Mouse (Mus musculus) CH12.LX (cell line): Measurements from ENCODE around the gene Col19a1. TPM values are rescaled to one million over a fixed set of nuclear protein-coding genes. Genes with fewer than 3 reads are reported as not detected.

Experiments
- DNase-seq: peaks from one replicate; pipeline ENCODE4 v3.0.0-alpha.2; 2013; ENCODE audit errors: extremely low read depth
- H3K27ac ChIP-seq: 2 replicates; pipeline ENCODE4 v1.5.1; 2012; ENCODE audit warnings: low read depth, mild to moderate bottlenecking, control low read depth, moderate library complexity; ENCODE audit not compliant: insufficient read depth
- H3K27me3 ChIP-seq: replicated peaks from 2 replicates; pipeline ENCODE3; 2012; ENCODE audit warnings: inconsistent platforms
- H3K36me3 ChIP-seq, 2 experiments: replicated peaks in 1 of 2; 2 replicates each; pipeline versions ENCODE3 to v1.6.1; 2012; ENCODE audit warnings: inconsistent platforms in 1 of 2, low read length in 1 of 2, mild to moderate bottlenecking in 1 of 2, mixed read lengths in 1 of 2, moderate library complexity in 1 of 2; ENCODE audit not compliant: control insufficient read depth in 1 of 2, insufficient read depth in 1 of 2
- H3K4me1 ChIP-seq, 2 experiments: 2 replicates each; pipeline ENCODE4 v1.6.1; 2012; ENCODE audit warnings: inconsistent platforms in 1 of 2, moderate library complexity in 1 of 2; ENCODE audit not compliant: insufficient read depth in 2 of 2, control insufficient read depth in 1 of 2
- H3K4me2 ChIP-seq: 2 replicates; pipeline ENCODE4 v1.6.1; 2012; ENCODE audit warnings: low read depth, mild to moderate bottlenecking, control low read depth; ENCODE audit not compliant: poor library complexity, insufficient read depth, severe bottlenecking
- H3K4me3 ChIP-seq, 3 experiments: fragments of 150-350 bp in 1 of 3; sonication (generic) in 1 of 3; replicated peaks in 1 of 3; 2 replicates each; pipeline versions ENCODE3 to v1.5.1; 2011 to 2012; ENCODE audit warnings: low read depth in 2 of 3, low read length in 2 of 3, mild to moderate bottlenecking in 2 of 3, moderate library complexity in 2 of 3, control low read depth in 1 of 3, improper control_type of control experiment in 1 of 3, inconsistent platforms in 1 of 3, mixed read lengths in 1 of 3; ENCODE audit not compliant: poor library complexity in 1 of 3
- H3K79me2 ChIP-seq: replicated peaks from 2 replicates; pipeline ENCODE4 v1.6.1; 2012; ENCODE audit warnings: mild to moderate bottlenecking, moderate library complexity; ENCODE audit not compliant: control insufficient read depth, poor library complexity, insufficient read depth, severe bottlenecking; ENCODE audit errors: extremely low read depth
- H3K9ac ChIP-seq: 2 replicates; pipeline ENCODE4 v1.6.1; 2012; ENCODE audit warnings: low read depth, mild to moderate bottlenecking, control low read depth, moderate library complexity; ENCODE audit not compliant: insufficient read depth
- H3K9me3 ChIP-seq: replicated peaks from 2 replicates; pipeline ENCODE3; 2012; ENCODE audit warnings: low read length, inconsistent platforms, mixed read lengths
- BHLHE40 ChIP-seq: IDR thresholded peaks from 2 replicates; pipeline ENCODE4 v1.6.1; 2011; ENCODE audit warnings: mild to moderate bottlenecking, low read depth, low read length, improper control_type of control experiment
- CHD1 ChIP-seq: IDR thresholded peaks from 2 replicates; pipeline ENCODE4 v1.6.1; 2012; ENCODE audit warnings: low read depth, low read length, improper control_type of control experiment, inconsistent platforms
- CHD2 ChIP-seq: IDR thresholded peaks from 2 replicates; pipeline ENCODE4 v1.6.1; 2011; ENCODE audit warnings: low read length, improper control_type of control experiment
- CTCF ChIP-seq, 2 experiments: IDR thresholded peaks in 1 of 2; conservative IDR thresholded peaks in 1 of 2; 2 replicates each; pipeline ENCODE4 v1.5.1; 2011 to 2012; ENCODE audit warnings: low read depth in 2 of 2, low read length in 2 of 2, improper control_type of control experiment in 1 of 2, inconsistent platforms in 1 of 2, mild to moderate bottlenecking in 1 of 2, moderate library complexity in 1 of 2
- E2F4 ChIP-seq: IDR thresholded peaks from 2 replicates; pipeline ENCODE4 v1.6.1; 2011; ENCODE audit warnings: low read depth, low read length, improper control_type of control experiment; ENCODE audit not compliant: insufficient replicate concordance
- ELF1 ChIP-seq: IDR thresholded peaks from 2 replicates; pipeline ENCODE4 v1.6.1; 2014; ENCODE audit warnings: low read depth, mild to moderate bottlenecking, inconsistent platforms, low read length, improper control_type of control experiment
- ETS1 ChIP-seq: conservative IDR thresholded peaks from 2 replicates; pipeline ENCODE4 v1.6.1; 2012; ENCODE audit warnings: low read depth, mild to moderate bottlenecking, inconsistent platforms, low read length, improper control_type of control experiment, moderate library complexity
- GABPA ChIP-seq: IDR thresholded peaks from 2 replicates; pipeline ENCODE4 v1.6.1; 2012; ENCODE audit warnings: low read depth, low read length, improper control_type of control experiment, inconsistent platforms; ENCODE audit not compliant: insufficient replicate concordance
- HCFC1 ChIP-seq: IDR thresholded peaks from 2 replicates; pipeline ENCODE4 v1.6.1; 2012; ENCODE audit warnings: low read depth, mild to moderate bottlenecking, inconsistent platforms, low read length, improper control_type of control experiment
- JUN ChIP-seq: IDR thresholded peaks from 2 replicates; pipeline ENCODE4 v1.6.1; 2011; ENCODE audit warnings: low read depth, mild to moderate bottlenecking, low read length, improper control_type of control experiment, moderate library complexity; ENCODE audit not compliant: insufficient read depth
- JUND ChIP-seq: conservative IDR thresholded peaks from 2 replicates; pipeline ENCODE4 v1.6.1; 2011; ENCODE audit warnings: low read depth, low read length, improper control_type of control experiment
- KAT2A ChIP-seq: IDR thresholded peaks from 2 replicates; pipeline ENCODE4 v1.6.1; 2012; ENCODE audit warnings: low read length, improper control_type of control experiment, inconsistent platforms; ENCODE audit not compliant: insufficient replicate concordance
- MAZ ChIP-seq: IDR thresholded peaks from 2 replicates; pipeline ENCODE4 v1.6.1; 2012; ENCODE audit warnings: low read depth, mild to moderate bottlenecking, inconsistent platforms, low read length, improper control_type of control experiment, moderate library complexity
- MEF2A ChIP-seq: IDR thresholded peaks from 2 replicates; pipeline ENCODE4 v1.6.1; 2014; ENCODE audit warnings: low read depth, mild to moderate bottlenecking, inconsistent platforms, low read length, improper control_type of control experiment, borderline replicate concordance
- MXI1 ChIP-seq: IDR thresholded peaks from 2 replicates; pipeline ENCODE4 v1.6.1; 2011; ENCODE audit warnings: mild to moderate bottlenecking, low read depth, low read length, improper control_type of control experiment
- MYC ChIP-seq: IDR thresholded peaks from 2 replicates; pipeline ENCODE4 v1.6.1; 2011; ENCODE audit warnings: low read depth, mild to moderate bottlenecking, improper control_type of control experiment, low read length
- NELFE ChIP-seq: IDR thresholded peaks from 2 replicates; pipeline ENCODE4 v1.6.1; 2011; ENCODE audit warnings: low read depth, low read length, improper control_type of control experiment
- NRF1 ChIP-seq: IDR thresholded peaks from 2 replicates; pipeline ENCODE4 v1.6.1; 2014; ENCODE audit warnings: low read depth, mild to moderate bottlenecking, inconsistent platforms, low read length, improper control_type of control experiment, moderate library complexity
- POLR2A ChIP-seq: IDR thresholded peaks from 2 replicates; pipeline ENCODE4 v1.6.1; 2011; ENCODE audit warnings: low read depth, mild to moderate bottlenecking, improper control_type of control experiment, low read length
- POLR2AphosphoS2 ChIP-seq: IDR thresholded peaks from 2 replicates; pipeline ENCODE4 v1.6.1; 2011; ENCODE audit warnings: low read depth, low read length, improper control_type of control experiment
- RAD21 ChIP-seq: IDR thresholded peaks from 2 replicates; pipeline ENCODE4 v1.6.1; 2011; ENCODE audit warnings: low read depth, mild to moderate bottlenecking, low read length, improper control_type of control experiment, moderate library complexity
- RCOR1 ChIP-seq: conservative IDR thresholded peaks from 2 replicates; pipeline ENCODE4 v1.6.1; 2012; ENCODE audit warnings: low read depth, mild to moderate bottlenecking, inconsistent platforms, low read length, improper control_type of control experiment
- SIN3A ChIP-seq: IDR thresholded peaks from 2 replicates; pipeline ENCODE4 v1.6.1; 2012; ENCODE audit warnings: low read length, improper control_type of control experiment, inconsistent platforms
- SMC3 ChIP-seq: IDR thresholded peaks from 2 replicates; pipeline ENCODE4 v1.6.1; 2011; ENCODE audit warnings: low read depth, low read length, improper control_type of control experiment
- TBP ChIP-seq: conservative IDR thresholded peaks from 2 replicates; pipeline ENCODE4 v1.6.1; 2011; ENCODE audit warnings: low read depth, low read length, improper control_type of control experiment
- UBTF ChIP-seq: IDR thresholded peaks from 2 replicates; pipeline ENCODE4 v1.6.1; 2012; ENCODE audit warnings: low read depth, mild to moderate bottlenecking, inconsistent platforms, low read length, improper control_type of control experiment, moderate library complexity
- USF1 ChIP-seq: IDR thresholded peaks from 2 replicates; pipeline ENCODE4 v1.6.1; 2014; ENCODE audit warnings: low read depth, mild to moderate bottlenecking, inconsistent platforms, low read length, improper control_type of control experiment
- ZC3H11A ChIP-seq: IDR thresholded peaks from 2 replicates; pipeline ENCODE4 v1.6.1; 2012; ENCODE audit warnings: low read depth, mild to moderate bottlenecking, inconsistent platforms, low read length, improper control_type of control experiment
- ZKSCAN1 ChIP-seq: IDR thresholded peaks from 2 replicates; pipeline ENCODE4 v1.6.1; 2012; ENCODE audit warnings: low read depth, inconsistent platforms, low read length, improper control_type of control experiment, borderline replicate concordance
- ZMIZ1 ChIP-seq: IDR thresholded peaks from 2 replicates; pipeline ENCODE4 v1.6.1; 2012; ENCODE audit warnings: low read depth, mild to moderate bottlenecking, inconsistent platforms, low read length, improper control_type of control experiment
- ZNF384 ChIP-seq: IDR thresholded peaks from 2 replicates; pipeline ENCODE4 v1.6.1; 2012; ENCODE audit warnings: low read depth, low read length, improper control_type of control experiment, inconsistent platforms
- dilution Hi-C: fragments of 300-500 bp; cut with MboI; formaldehyde crosslinking; loops from 2 replicates; pipeline ENCODE4 v1.14.3; 2020; ENCODE audit warnings: low sequenced_read_pairs; ENCODE audit not compliant: extremely low pct_unique_long_range_greater_than_20kb, extremely low pct_ligation_motif_present
- in situ Hi-C: fragments of 300-500 bp; cut with MboI; formaldehyde crosslinking; loops from 3 replicates; pipeline ENCODE4 v1.14.3; 2019; ENCODE audit warnings: low sequenced_read_pairs, low pct_ligation_motif_present, low pct_unique_long_range_greater_than_20kb, mixed read lengths
- polyA plus RNA-seq: library from polyadenylated mRNA; unstranded; fragments of >175 nt; gene quantifications from 2 replicates; pipeline ENCODE4 v1.2.1, GENCODE M21; 2012; ENCODE audit warnings: low read depth; ENCODE audit not compliant: insufficient read length
- total RNA-seq, 2 experiments: library from RNA; depleted of rRNA; stranded (reverse); fragments of 300-350 nt in 1 of 2; fragments of >200 nt in 1 of 2; gene quantifications; 2 replicates each; pipeline ENCODE4 v1.2.3; 2012 to 2014

The Col19a1 gene
- total and polyA plus RNA-seq, 3 experiments = not detected

GRCm38 (mm10) chr1:24428306-24428705 is 159.0 kb downstream of the Col19a1 start:
- no peak overlapping the region for H3K27ac ChIP-seq
- no peaks in the 10 kb centered on the region for H3K27me3 ChIP-seq
- no peak for DNase-seq
- in situ Hi-C loops (no loop called here), dilution Hi-C loops (no loop called here)
- no peaks in the 10 kb centered on the region for H3K36me3 ChIP-seq
- H3K4me3 ChIP-seq = no peak overlapping the region
- TF ChIP-seq HCFC1 (no peak), MEF2A (no peak), JUN (no peak), E2F4 (no peak), GABPA (no peak), POLR2AphosphoS2 (no peak), ETS1 (no peak), NELFE (no peak), POLR2A (no peak), CHD1 (no peak), ZMIZ1 (no peak), TBP (no peak), BHLHE40 (no peak), MXI1 (no peak), USF1 (no peak), CTCF (conservative IDR thresholded peaks at IDR 0.05 in 1 of 2, IDR thresholded peaks at IDR 0.05 in 1 of 2; ENCODE audit: low read depth in 2 of 2, low read length in 2 of 2) (no peak), JUND (no peak)
- H3K4me1 ChIP-seq = no peaks in the 10 kb centered on the region
- H3K9ac ChIP-seq = no peak overlapping the region
- no peaks in the 10 kb centered on the region for H3K9me3 ChIP-seq
- H3K4me2 ChIP-seq = no peak overlapping the region
- H3K79me2 ChIP-seq = no peaks in the 10 kb centered on the region

GRCm38 (mm10) chr1:24378125-24378821 is 209.0 kb downstream of the Col19a1 start:
- H3K79me2 ChIP-seq = no peaks in the 10 kb centered on the region
- dilution Hi-C loops = no loop called here
- no peak for TF ChIP-seq NRF1
- no peak for TF ChIP-seq UBTF
- no peak for TF ChIP-seq CHD2
- TF ChIP-seq MYC = no peak
- TF ChIP-seq ELF1 = no peak
- no peak for TF ChIP-seq TBP
- no peak for TF ChIP-seq ZC3H11A
- peak; percentile 54 for TF ChIP-seq SMC3
- TF ChIP-seq NELFE = no peak
- TF ChIP-seq ZKSCAN1 = no peak
- TF ChIP-seq ZNF384 = no peak
- no peak for TF ChIP-seq JUN
- peak; percentile 74 for TF ChIP-seq RAD21
- no peak for TF ChIP-seq SIN3A
- TF ChIP-seq POLR2A = no peak
- peak in 1 of 2 experiments; percentile 76; a peak in 2 of 4 replicates for TF ChIP-seq CTCF (conservative IDR thresholded peaks at IDR 0.05 in 1 of 2, IDR thresholded peaks at IDR 0.05 in 1 of 2; ENCODE audit: low read depth in 2 of 2, low read length in 2 of 2)
- no peak for TF ChIP-seq E2F4
- TF ChIP-seq RCOR1 = no peak
- no peak for TF ChIP-seq MAZ
- TF ChIP-seq KAT2A = no peak
- TF ChIP-seq POLR2AphosphoS2 = no peak

More at GRCm38 (mm10) chr1:24378125-24378821, 209.0 kb downstream of the Col19a1 start:
- H3K4me3 ChIP-seq = no peak overlapping the region
- no peak for DNase-seq
- no peaks in the 10 kb centered on the region for H3K9me3 ChIP-seq
- H3K27me3 ChIP-seq = no peaks in the 10 kb centered on the region
- peaks cover 0 to 10% of the 10 kb centered on the region in 2 experiments; a peak in 2 of 4 replicates for H3K4me1 ChIP-seq
- H3K27ac ChIP-seq = no peak overlapping the region
- H3K9ac ChIP-seq = no peak overlapping the region
- no peaks in the 10 kb centered on the region for H3K36me3 ChIP-seq
- in situ Hi-C loops = no loop called here
- H3K4me2 ChIP-seq = no peak overlapping the region
